Mouse (Mus musculus): ENCODE data around the gene Ldb2.
A peak's percentile ranks its signal among the peaks of the same experiment; 100 is the strongest.

The Ldb2 gene

GRCm38 (mm10) chr5:44645952-44646841, 153.3 kb downstream of the Ldb2 start:
- no peak for DNase-seq (ENCODE audit: low spot score)

- DNase-seq (ENCODE audit: low spot score) = no peak
Measured at GRCm38 (mm10) chr5:44643079-44643478, 156.4 kb downstream of the Ldb2 start.

DNA sequence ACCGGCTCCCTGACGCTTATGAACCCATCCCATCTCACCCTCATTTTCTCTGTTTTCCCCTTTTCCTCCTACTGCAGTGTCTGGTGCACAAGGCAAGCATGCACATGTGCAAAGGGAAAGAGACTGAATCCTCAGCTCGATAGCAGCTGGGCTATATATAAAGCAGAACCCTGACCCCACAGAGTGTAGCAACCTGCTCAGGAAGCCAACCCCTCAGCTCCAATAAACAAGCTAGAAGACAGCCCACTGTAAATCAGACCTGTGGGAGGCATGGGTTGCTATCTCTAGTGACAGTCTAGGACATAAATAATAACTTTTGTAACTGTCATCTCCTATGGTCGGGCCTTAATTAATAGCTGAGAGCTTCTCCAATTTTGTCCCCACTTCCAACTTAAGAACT, 158.4 kb downstream of the Ldb2 start:
- DNase-seq (ENCODE audit: low spot score) = no peak

DNA sequence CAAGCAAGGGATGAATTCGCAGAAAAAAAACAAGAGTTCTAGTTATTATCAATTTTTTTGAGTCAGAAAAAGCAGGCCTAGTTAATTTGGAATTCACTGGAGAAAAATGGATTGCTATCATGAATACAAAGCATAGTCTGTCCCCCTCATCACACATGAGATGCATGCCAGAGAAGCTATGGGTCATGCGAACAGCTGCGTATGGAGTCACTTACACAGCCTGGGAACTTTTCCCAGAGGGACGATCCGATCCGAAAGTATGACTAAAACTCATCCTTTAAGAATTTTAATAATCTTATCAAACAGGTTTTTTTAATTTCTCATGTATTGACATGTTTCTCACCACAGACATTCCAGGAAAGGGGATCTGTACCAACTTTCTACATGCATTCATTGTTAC, 163.9 kb downstream of the Ldb2 start:
- DNase-seq (ENCODE audit: low spot score) = no peak

DNA sequence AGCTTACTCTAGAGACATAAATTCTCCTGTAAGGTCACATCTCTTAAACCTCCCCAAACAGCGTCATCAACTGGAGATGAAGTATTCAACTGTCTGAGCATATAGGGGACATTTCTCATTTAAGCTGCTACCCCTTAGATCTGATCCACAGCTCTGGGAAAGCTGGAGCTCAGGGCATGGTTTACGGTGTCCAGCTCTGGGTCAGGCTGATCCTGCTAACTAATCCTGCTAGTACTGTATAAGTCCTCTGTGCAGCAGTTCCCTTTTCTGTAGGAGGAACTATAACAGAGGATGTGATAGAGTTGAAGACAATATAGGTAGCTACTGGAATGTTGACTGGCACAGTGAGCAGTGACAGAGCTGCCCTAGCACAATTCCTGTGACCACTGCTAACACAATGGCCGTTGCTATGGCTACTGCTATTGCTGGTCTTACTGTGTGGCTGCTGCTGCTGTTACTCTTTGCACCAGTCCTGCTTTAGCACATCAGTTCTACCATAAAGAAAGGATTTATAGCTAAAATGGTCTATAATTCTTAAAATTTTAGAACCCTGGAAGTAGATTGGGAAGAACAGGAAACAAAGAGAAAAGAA, 170.3 kb downstream of the Ldb2 start:
- no peak for DNase-seq (ENCODE audit: low spot score)

- no peak for DNase-seq (ENCODE audit: low spot score)
Measured at GRCm38 (mm10) chr5:44627487-44627886, 172.0 kb downstream of the Ldb2 start.

DNA sequence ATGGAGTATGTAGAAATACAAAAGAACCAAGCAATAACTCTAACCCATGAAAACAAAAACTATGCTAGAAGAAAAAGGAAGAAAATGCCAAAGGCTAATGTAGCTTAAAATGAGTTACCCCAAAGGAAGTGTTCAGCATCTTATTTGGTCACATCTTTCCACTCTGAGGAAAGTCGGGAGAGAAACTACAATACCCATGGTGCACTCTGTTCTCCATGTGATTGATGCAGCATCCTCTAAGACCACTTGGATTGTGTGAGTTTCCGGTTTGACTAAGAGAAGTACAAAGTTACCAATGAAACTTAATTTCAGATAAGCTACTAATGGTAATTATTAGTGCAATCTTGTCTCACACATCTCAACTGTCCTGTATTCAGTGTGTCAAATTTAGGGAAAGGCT, 172.6 kb downstream of the Ldb2 start:
- DNase-seq (ENCODE audit: low spot score) = no peak

DNA sequence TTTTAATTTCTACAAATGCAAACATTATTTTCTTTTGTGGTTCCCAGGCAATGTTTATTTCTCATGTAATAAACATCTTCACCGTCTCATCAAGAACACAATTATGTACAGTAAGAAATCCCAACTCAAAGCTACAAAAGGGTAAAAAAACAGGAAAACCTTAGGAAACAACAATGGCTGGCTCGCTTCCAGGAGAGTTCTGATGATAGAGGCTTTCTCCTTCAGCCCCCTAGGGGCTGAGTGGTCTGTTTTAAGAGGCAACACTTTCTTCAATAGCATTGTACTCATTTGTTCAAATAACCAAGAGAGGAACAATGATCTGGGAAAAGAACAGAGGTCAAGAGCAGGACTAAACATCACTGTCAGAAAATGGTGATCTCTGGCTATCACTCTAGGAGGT, 173.4 kb downstream of the Ldb2 start:
- DNase-seq (ENCODE audit: low spot score) = no peak

DNA sequence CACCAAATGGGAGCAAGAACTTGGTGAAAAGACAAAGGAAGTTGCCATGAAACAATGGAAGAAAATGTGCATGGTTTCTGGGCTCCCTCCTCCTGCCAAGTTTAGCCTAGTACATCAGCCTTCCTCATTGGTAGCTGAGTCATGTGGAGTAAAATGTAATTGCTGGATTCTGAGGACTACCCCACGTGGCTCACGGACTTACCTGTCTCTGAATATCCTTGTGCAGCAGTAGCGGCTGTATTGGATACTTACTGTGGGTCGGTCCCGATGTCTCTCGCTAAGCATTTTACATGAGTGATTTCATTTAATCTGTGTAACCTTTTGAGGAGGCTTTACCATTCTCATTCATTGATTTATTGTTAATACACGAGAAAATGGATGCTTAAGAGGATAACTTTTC, 183.8 kb downstream of the Ldb2 start:
- DNase-seq (ENCODE audit: low spot score) = no peak

DNA sequence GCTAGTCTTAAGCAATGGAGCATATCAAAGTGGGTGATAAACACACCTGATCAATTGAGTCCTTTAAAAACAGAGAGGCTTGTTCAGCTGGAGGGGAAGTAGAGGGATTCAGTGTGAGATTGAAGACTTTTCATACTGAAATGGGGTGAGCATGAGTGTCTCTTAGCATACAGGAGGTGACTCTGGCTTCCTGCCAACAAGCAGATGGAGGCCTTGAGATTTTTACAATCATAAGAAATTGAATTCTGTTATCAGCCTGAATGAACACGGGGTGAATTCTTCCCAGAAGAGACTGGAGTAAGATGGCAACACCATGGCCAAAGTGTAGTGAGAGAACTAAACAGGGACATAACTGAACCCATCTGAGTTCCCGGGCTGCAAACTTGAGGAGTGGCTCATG, 190.6 kb downstream of the Ldb2 start:
- DNase-seq (ENCODE audit: low spot score) = no peak

GRCm38 (mm10) chr5:44601340-44601739, 198.1 kb downstream of the Ldb2 start:
- no peak for DNase-seq (ENCODE audit: low spot score)

GRCm38 (mm10) chr5:44593522-44594218, 205.8 kb downstream of the Ldb2 start:
- DNase-seq (ENCODE audit: low spot score) = peak; percentile 16

DNA sequence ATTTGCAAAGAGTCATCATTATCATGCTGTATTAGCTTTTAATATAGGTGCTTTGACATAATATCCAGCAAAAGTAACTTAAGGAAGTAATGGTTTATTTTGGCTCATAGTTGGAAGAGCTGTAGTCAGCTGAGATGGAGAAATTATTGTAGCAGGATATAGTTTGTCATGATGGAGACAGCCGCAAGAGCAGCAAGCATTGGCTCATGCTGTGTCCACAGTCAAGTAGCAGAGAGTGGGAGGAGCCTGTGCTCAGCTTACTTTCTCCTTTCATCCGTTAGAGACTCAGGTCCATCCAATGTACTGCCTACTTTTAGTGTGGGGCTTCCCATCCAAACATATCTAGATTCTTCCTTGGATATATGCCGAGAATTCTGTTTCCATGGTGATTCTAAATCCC, 208.7 kb downstream of the Ldb2 start:
- DNase-seq (ENCODE audit: low spot score) = no peak

GRCm38 (mm10) chr5:44589318-44589717, 210.2 kb downstream of the Ldb2 start:
- DNase-seq (ENCODE audit: low spot score) = no peak

DNA sequence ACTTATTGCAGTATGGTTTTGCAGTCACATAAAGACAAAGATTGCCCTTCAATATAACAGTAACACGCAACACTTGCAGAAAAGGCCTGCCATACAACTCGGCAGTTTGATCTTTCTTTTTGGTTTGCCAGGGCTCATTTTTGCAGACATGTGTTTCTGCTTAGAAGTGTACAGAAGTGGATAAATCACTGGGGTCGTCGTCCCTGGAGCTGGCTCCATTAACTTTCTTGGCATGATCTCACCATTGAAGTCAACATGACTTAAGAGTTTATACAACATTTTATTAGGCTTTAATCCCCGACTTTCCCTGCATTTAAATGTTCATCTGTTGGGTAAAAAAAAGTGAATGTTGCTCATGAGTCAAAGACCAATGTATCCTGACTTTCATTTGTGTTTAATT, 212.9 kb downstream of the Ldb2 start:
- no peak for DNase-seq (ENCODE audit: low spot score)

- DNase-seq (ENCODE audit: low spot score) = no peak
Measured at GRCm38 (mm10) chr5:44579899-44580459, 219.5 kb downstream of the Ldb2 start.

- DNase-seq (ENCODE audit: low spot score) = no peak
Measured at GRCm38 (mm10) chr5:44576682-44577349, 222.7 kb downstream of the Ldb2 start.

- DNase-seq (ENCODE audit: low spot score) = no peak
Measured at GRCm38 (mm10) chr5:44574681-44575080, 224.8 kb downstream of the Ldb2 start.

- peak; percentile 3 for DNase-seq (ENCODE audit: low spot score)
Measured at GRCm38 (mm10) chr5:44553765-44554352, 245.6 kb downstream of the Ldb2 start.

DNA sequence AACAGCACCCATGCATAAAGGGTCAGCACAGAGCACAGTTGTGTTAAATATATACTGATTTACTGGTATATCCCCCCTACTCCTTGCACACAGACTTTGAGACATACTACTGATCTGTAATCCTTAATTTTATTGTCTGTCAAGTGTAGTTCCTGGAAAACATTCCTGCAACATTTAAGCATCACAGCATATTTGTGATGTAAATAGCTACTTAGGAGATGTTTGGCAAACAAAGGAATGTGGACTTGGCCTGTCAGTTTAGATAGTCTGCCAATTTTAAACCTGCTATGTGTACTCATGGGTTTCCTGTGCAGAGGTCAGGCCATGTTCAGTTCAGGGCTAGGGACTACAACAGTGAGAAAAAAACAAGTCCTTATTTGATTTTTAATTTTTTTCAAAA, 246.3 kb downstream of the Ldb2 start:
- DNase-seq (ENCODE audit: low spot score) = no peak

GRCm38 (mm10) chr5:44552121-44552520, 247.4 kb downstream of the Ldb2 start:
- DNase-seq (ENCODE audit: low spot score) = no peak

- no peak for DNase-seq (ENCODE audit: low spot score)
Measured at GRCm38 (mm10) chr5:44548468-44548867, 251.0 kb downstream of the Ldb2 start.

Data from urinary bladder, postnatal 14 days (tissue).